Mouse (Mus musculus): Measurements from ENCODE around the gene C77080. TPM values are rescaled to one million over a fixed set of nuclear protein-coding genes. Genes with fewer than 3 reads are reported as not detected.

The C77080 gene
- polyA plus RNA-seq, 1 experiment from 2014 or later = 7.0 TPM

Small RNA genes within 50 kb of the gene (microRNA-seq; reads per million reads assigned to microRNA genes)
- not detected for gene Gm22994

Other genes with a start within 250 kb of the C77080 start
- 33.8 and 35.3 TPM in 2 replicates for gene Rnf19b, start 203.1 kb downstream of the C77080 start, polyA plus RNA-seq (2014; fragmentation: Nextera tagmentation; extraction: Ambion mirVana)
- gene Tmem54, start 155.9 kb downstream of the C77080 start, polyA plus RNA-seq (2014; fragmentation: Nextera tagmentation; extraction: Ambion mirVana) = not detected in 2 replicates
- gene Hpca, start 139.4 kb downstream of the C77080 start, polyA plus RNA-seq (2014; fragmentation: Nextera tagmentation; extraction: Ambion mirVana) = 26.4 and 31.7 TPM in 2 replicates
- gene Fndc5, start 124.4 kb downstream of the C77080 start, polyA plus RNA-seq (2014; fragmentation: Nextera tagmentation; extraction: Ambion mirVana) = 5.6 and 8.0 TPM in 2 replicates
- gene S100pbp, start 71.7 kb downstream of the C77080 start, polyA plus RNA-seq (2014; fragmentation: Nextera tagmentation; extraction: Ambion mirVana) = 18.2 and 23.7 TPM in 2 replicates
- 116 and 122 TPM in 2 replicates for gene Yars, start 71.6 kb downstream of the C77080 start, polyA plus RNA-seq (2014; fragmentation: Nextera tagmentation; extraction: Ambion mirVana)
- 0.34 and 0.54 TPM in 2 replicates for gene Sync, start 26.2 kb upstream of the C77080 start, polyA plus RNA-seq (2014; fragmentation: Nextera tagmentation; extraction: Ambion mirVana)
- gene Rbbp4, start 74.0 kb upstream of the C77080 start, polyA plus RNA-seq (2014; fragmentation: Nextera tagmentation; extraction: Ambion mirVana) = 280 and 349 TPM in 2 replicates
- gene Zbtb8os, start 74.3 kb upstream of the C77080 start, polyA plus RNA-seq (2014; fragmentation: Nextera tagmentation; extraction: Ambion mirVana) = 22.9 and 26.3 TPM in 2 replicates
- 12.4 and 13.3 TPM in 2 replicates for gene Zbtb8a, start 116.7 kb upstream of the C77080 start, polyA plus RNA-seq (2014; fragmentation: Nextera tagmentation; extraction: Ambion mirVana)
- 15.9 and 17.6 TPM in 2 replicates for gene Zbtb8b, start 179.4 kb upstream of the C77080 start, polyA plus RNA-seq (2014; fragmentation: Nextera tagmentation; extraction: Ambion mirVana)
- 31.4 and 35.7 TPM in 2 replicates for gene Bsdc1, start 200.2 kb upstream of the C77080 start, polyA plus RNA-seq (2014; fragmentation: Nextera tagmentation; extraction: Ambion mirVana)
- gene Tssk3, start 229.6 kb upstream of the C77080 start, polyA plus RNA-seq (2014; fragmentation: Nextera tagmentation; extraction: Ambion mirVana) = 0.38 and 0.74 TPM in 2 replicates
- gene Fam229a, start 229.8 kb upstream of the C77080 start, polyA plus RNA-seq (2014; fragmentation: Nextera tagmentation; extraction: Ambion mirVana) = 0.69 TPM in 1 of 2 replicates, not detected in the other

All from midbrain, embryonic 14.5 days (tissue).